Mouse (Mus musculus): ENCODE measurements around the gene Tmem222. TPM values are rescaled to one million over a fixed set of nuclear protein-coding genes. Genes with fewer than 3 reads are reported as not detected.

Gene Tmem222
- 79.9 and 85.5 TPM in 2 replicates for polyA plus RNA-seq (2016; fragmentation: Nextera tagmentation; extraction: Ambion mirVana)

GRCm38 (mm10) chr4:133277104-133278026 lies at the start of gene Tmem222:
Gene Tmem222 (minus strand): TSS chr4:133277792.
- peak within 1 kb of the TSS; percentile 86 for H3K4me3 ChIP-seq
- under 1% methylated on average over 73 of the region's 73 CpGs for WGBS
- peaks cover 29% of the 10 kb centered on the region for H3K4me1 ChIP-seq
- H3K4me2 ChIP-seq (replicated peaks) = peak within 1 kb of the TSS; percentile 75
- 0 out of 2 replicates have a peak, but pooled peaks cover 4% of the 10 kb centered on the region for H3K36me3 ChIP-seq
- no peaks in the 10 kb centered on the region for H3K9me3 ChIP-seq
- H3K27me3 ChIP-seq = 0 out of 2 replicates have a peak, but pooled peaks cover 3% of the 10 kb centered on the region
- ATAC-seq (ENCODE audit: low FRiP score, low read depth) = peak; percentile 88
- H3K9ac ChIP-seq (replicated peaks) = peak within 1 kb of the TSS; percentile 79
- H3K27ac ChIP-seq (replicated peaks) = peak within 1 kb of the TSS; percentile 91

GRCm38 (mm10) chr4:133319667-133320066 lies 42.1 kb upstream of the Tmem222 start:
- whole genome bisulfite sequencing = 92% methylated on average over 3 of the region's 3 CpGs
- H3K4me1 ChIP-seq = no peaks in the 10 kb centered on the region
- no peak overlapping the region for H3K27ac ChIP-seq (replicated peaks)
- ATAC-seq (ENCODE audit: low FRiP score, low read depth) = no peak
- no peak overlapping the region for H3K9ac ChIP-seq (replicated peaks)
- no peak overlapping the region for H3K4me2 ChIP-seq (replicated peaks)
- no peaks in the 10 kb centered on the region for H3K9me3 ChIP-seq
- no peak overlapping the region for H3K4me3 ChIP-seq
- H3K27me3 ChIP-seq = no peaks in the 10 kb centered on the region
- peaks cover 24% of the 10 kb centered on the region for H3K36me3 ChIP-seq

- no peak for ATAC-seq (ENCODE audit: low FRiP score, low read depth)
- no peak overlapping the region for H3K4me3 ChIP-seq
- H3K36me3 ChIP-seq = peaks cover 23% of the 10 kb centered on the region; the same call in 1 of the 2 replicates
- H3K9ac ChIP-seq (replicated peaks) = no peak overlapping the region
- no peaks in the 10 kb centered on the region for H3K4me1 ChIP-seq
- H3K27ac ChIP-seq (replicated peaks) = no peak overlapping the region
- no peaks in the 10 kb centered on the region for H3K27me3 ChIP-seq
- no peak overlapping the region for H3K4me2 ChIP-seq (replicated peaks)
- H3K9me3 ChIP-seq = no peaks in the 10 kb centered on the region
- WGBS = 92% methylated on average over 5 of the region's 5 CpGs
These were observed 38.4 kb upstream of the Tmem222 start for GRCm38 (mm10) chr4:133315991-133316390.

GRCm38 (mm10) chr4:133314896-133315295 lies 37.3 kb upstream of the Tmem222 start:
- Histone ChIP-seq H3K9me3 (no peaks in the 10 kb centered on the region), H3K9ac (replicated peaks) (no peak overlapping the region), H3K4me3 (no peak overlapping the region), H3K27ac (replicated peaks) (no peak overlapping the region), H3K4me2 (replicated peaks) (no peak overlapping the region), H3K36me3 (peaks cover 23% of the 10 kb centered on the region; the same call in 1 of the 2 replicates), H3K4me1 (no peaks in the 10 kb centered on the region), H3K27me3 (no peaks in the 10 kb centered on the region)
- ATAC-seq (ENCODE audit: low FRiP score, low read depth) = no peak
- 89% methylated on average over 8 of the region's 8 CpGs for WGBS

- Histone ChIP-seq H3K9ac (replicated peaks) (no peak overlapping the region), H3K9me3 (no peaks in the 10 kb centered on the region), H3K27me3 (no peaks in the 10 kb centered on the region), H3K36me3 (peaks cover 24% of the 10 kb centered on the region; the same call in 1 of the 2 replicates), H3K4me2 (replicated peaks) (no peak overlapping the region), H3K27ac (replicated peaks) (no peak overlapping the region), H3K4me3 (no peak overlapping the region), H3K4me1 (no peaks in the 10 kb centered on the region)
- 0% methylated on average over 3 of the region's 3 CpGs for WGBS
- no peak for ATAC-seq (ENCODE audit: low FRiP score, low read depth)
These were observed 32.4 kb upstream of the Tmem222 start for GRCm38 (mm10) chr4:133309948-133310347.

- Histone ChIP-seq H3K4me2 (replicated peaks) (no peak overlapping the region), H3K9me3 (no peaks in the 10 kb centered on the region), H3K4me3 (no peak overlapping the region), H3K27me3 (no peaks in the 10 kb centered on the region), H3K36me3 (peaks cover 16% of the 10 kb centered on the region; the same call in 1 of the 2 replicates), H3K9ac (replicated peaks) (no peak overlapping the region), H3K27ac (replicated peaks) (no peak overlapping the region), H3K4me1 (no peaks in the 10 kb centered on the region)
- 36% methylated on average over 3 of the region's 3 CpGs for WGBS
- no peak for ATAC-seq (ENCODE audit: low FRiP score, low read depth)
These were observed 29.7 kb upstream of the Tmem222 start for GRCm38 (mm10) chr4:133307331-133307730.

- Histone ChIP-seq H3K4me3 (no peak overlapping the region), H3K27ac (replicated peaks) (no peak overlapping the region), H3K4me2 (replicated peaks) (no peak overlapping the region), H3K36me3 (peaks cover 25% of the 10 kb centered on the region), H3K9me3 (no peaks in the 10 kb centered on the region), H3K27me3 (no peaks in the 10 kb centered on the region), H3K9ac (replicated peaks) (no peak overlapping the region), H3K4me1 (no peaks in the 10 kb centered on the region)
- ATAC-seq (ENCODE audit: low FRiP score, low read depth) = no peak
- WGBS = 92% methylated on average over 7 of the region's 7 CpGs
These were observed 28.2 kb upstream of the Tmem222 start for GRCm38 (mm10) chr4:133305825-133306224.

GRCm38 (mm10) chr4:133304770-133305169 lies 27.2 kb upstream of the Tmem222 start:
- Histone ChIP-seq H3K36me3 (peaks cover 36% of the 10 kb centered on the region), H3K4me2 (replicated peaks) (no peak overlapping the region), H3K9ac (replicated peaks) (no peak overlapping the region), H3K4me1 (no peaks in the 10 kb centered on the region), H3K27ac (replicated peaks) (no peak overlapping the region), H3K4me3 (no peak overlapping the region), H3K9me3 (no peaks in the 10 kb centered on the region), H3K27me3 (no peaks in the 10 kb centered on the region)
- ATAC-seq (ENCODE audit: low FRiP score, low read depth) = no peak
- 94% methylated on average over 7 of the region's 7 CpGs for WGBS

GRCm38 (mm10) chr4:133302668-133303067 lies 25.1 kb upstream of the Tmem222 start:
- no peak for ATAC-seq (ENCODE audit: low FRiP score, low read depth)
- 86% methylated on average over 5 of the region's 5 CpGs for WGBS
- Histone ChIP-seq H3K9me3 (no peaks in the 10 kb centered on the region), H3K9ac (replicated peaks) (no peak overlapping the region), H3K27me3 (no peaks in the 10 kb centered on the region), H3K4me2 (replicated peaks) (no peak overlapping the region), H3K4me3 (no peak overlapping the region), H3K36me3 (peaks cover 36% of the 10 kb centered on the region), H3K4me1 (peaks cover 7% of the 10 kb centered on the region), H3K27ac (replicated peaks) (no peak overlapping the region)

GRCm38 (mm10) chr4:133301802-133302201 lies 24.2 kb upstream of the Tmem222 start:
- Histone ChIP-seq H3K27ac (replicated peaks) (0 out of 2 replicates have a peak overlapping the region, but pooled peaks have one; percentile 15), H3K9ac (replicated peaks) (no peak overlapping the region), H3K27me3 (no peaks in the 10 kb centered on the region), H3K4me3 (no peak overlapping the region), H3K4me2 (replicated peaks) (no peak overlapping the region), H3K36me3 (peaks cover 36% of the 10 kb centered on the region), H3K9me3 (no peaks in the 10 kb centered on the region), H3K4me1 (peaks cover 12% of the 10 kb centered on the region)
- 0 out of 2 replicates have a peak, but pooled peaks have one; percentile 21 for ATAC-seq (ENCODE audit: low FRiP score, low read depth)
- 25% methylated on average over 4 of the region's 4 CpGs for WGBS

GRCm38 (mm10) chr4:133300421-133300820 lies 22.8 kb upstream of the Tmem222 start:
- Histone ChIP-seq H3K27ac (replicated peaks) (no peak overlapping the region), H3K9ac (replicated peaks) (no peak overlapping the region), H3K9me3 (no peaks in the 10 kb centered on the region), H3K36me3 (peaks cover 41% of the 10 kb centered on the region), H3K27me3 (no peaks in the 10 kb centered on the region), H3K4me1 (peaks cover 12% of the 10 kb centered on the region), H3K4me2 (replicated peaks) (no peak overlapping the region), H3K4me3 (no peak overlapping the region)
- ATAC-seq (ENCODE audit: low FRiP score, low read depth) = no peak
- WGBS = 89% methylated on average over 11 of the region's 11 CpGs

- H3K36me3 ChIP-seq = peaks cover 48% of the 10 kb centered on the region
- no peak overlapping the region for H3K9ac ChIP-seq (replicated peaks)
- no peaks in the 10 kb centered on the region for H3K9me3 ChIP-seq
- H3K27ac ChIP-seq (replicated peaks) = 0 out of 2 replicates have a peak overlapping the region, but pooled peaks have one; percentile 12
- H3K27me3 ChIP-seq = peaks cover 5% of the 10 kb centered on the region; the same call in 1 of the 2 replicates
- ATAC-seq (ENCODE audit: low FRiP score, low read depth) = no peak
- peaks cover 12% of the 10 kb centered on the region for H3K4me1 ChIP-seq
- no peak overlapping the region for H3K4me3 ChIP-seq
- no peak overlapping the region for H3K4me2 ChIP-seq (replicated peaks)
- 80% methylated on average over 5 of the region's 5 CpGs for WGBS
These were observed 22.1 kb upstream of the Tmem222 start for GRCm38 (mm10) chr4:133299701-133300100.

Data from midbrain, embryonic 12.5 days (tissue).